Mouse (Mus musculus): Measurements from ENCODE around the gene Tnr.

DNA sequence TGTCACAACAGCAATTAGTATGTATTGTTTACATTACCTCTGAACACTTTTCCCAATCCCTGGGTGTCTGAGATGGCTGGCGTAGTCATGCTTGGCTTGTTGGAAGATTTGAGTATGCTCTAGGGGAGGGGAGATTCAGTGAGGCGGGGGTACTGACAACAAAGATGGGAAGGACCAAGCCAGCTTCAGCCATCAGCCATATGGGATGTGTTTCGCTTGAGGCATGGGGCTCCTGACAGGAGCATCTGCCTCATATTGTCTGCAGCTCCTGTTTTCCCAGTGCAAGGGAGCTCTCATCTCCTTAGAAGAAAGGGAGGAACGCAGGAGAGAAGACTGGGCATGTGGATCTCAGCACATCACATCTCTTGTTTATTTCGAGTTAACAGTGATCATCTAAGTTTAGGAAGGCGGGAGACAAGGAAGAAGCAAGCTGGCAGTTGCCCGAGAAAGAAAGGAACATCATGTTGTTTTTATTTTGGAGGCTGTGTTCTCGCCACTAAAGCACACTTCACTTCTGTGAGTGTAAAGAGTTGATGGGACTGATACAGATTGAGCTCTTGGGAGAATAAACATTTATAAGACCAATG, 56.9 kb downstream of the Tnr start:
- TF ChIP-seq GATA1 (IDR thresholded peaks at IDR 0.05; ENCODE audit: borderline replicate concordance, low read length) (no peak), FLI1 (IDR thresholded peaks at IDR 0.05; ENCODE audit: low read length) (no peak)
